Mouse (Mus musculus): Measurements from ENCODE around the gene Tbc1d24.

Gene Tbc1d24

GRCm38 (mm10) chr17:24210591-24210990, 5.2 kb upstream of the Tbc1d24 start:
- no peak for DNase-seq (ENCODE audit: low read depth in 2 of 2, low spot score in 2 of 2)

DNA sequence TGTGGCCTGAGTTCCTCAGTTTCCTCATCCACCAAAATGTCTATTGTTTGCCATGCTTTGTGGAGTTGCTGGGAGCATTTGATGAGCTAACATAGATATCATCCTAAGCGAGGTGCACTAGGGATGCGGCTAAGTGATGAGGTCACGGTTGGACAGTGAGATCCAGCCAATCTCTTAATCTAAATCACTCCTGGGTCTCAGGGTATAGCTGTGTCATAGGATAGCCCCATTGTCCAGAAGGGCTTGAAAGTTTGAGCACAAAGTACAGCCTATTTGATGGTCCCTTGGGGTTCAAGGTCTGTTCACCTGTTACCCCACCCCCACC, 4.5 kb upstream of the Tbc1d24 start:
- no peak for DNase-seq (ENCODE audit: low read depth in 2 of 2, low spot score in 2 of 2)

GRCm38 (mm10) chr17:24209043-24209915, 3.9 kb upstream of the Tbc1d24 start, which contains the start of gene Ntn3:
Gene Ntn3, minus strand, starts transcription at chr17:24209531.
- no peak for DNase-seq (ENCODE audit: low read depth in 2 of 2, low spot score in 2 of 2)

DNA sequence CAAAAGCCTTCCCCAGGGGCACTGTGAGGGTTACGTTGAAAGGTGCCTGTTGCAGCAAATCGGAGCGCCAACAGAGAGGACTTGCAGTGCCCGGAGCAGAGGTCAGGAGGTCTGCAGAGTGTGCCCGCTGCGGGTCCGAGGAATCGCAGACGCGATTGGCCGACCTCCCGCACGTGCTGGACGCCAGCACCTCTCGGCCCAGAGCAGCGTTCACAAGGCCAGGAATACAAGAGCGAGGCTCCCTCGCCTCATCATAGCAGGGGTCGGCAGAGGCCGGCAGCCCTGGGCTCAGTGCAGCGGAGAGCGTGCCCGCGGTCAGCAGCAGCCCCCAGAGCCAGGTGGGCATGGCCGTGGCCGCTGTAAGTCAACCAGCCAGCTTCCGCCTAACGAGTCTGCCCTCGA, 3.3 kb upstream of the Tbc1d24 start:
- no peak for DNase-seq (ENCODE audit: low read depth in 2 of 2, low spot score in 2 of 2)

GRCm38 (mm10) chr17:24207768-24208640, 2.6 kb upstream of the Tbc1d24 start:
- DNase-seq (ENCODE audit: low read depth in 2 of 2, low spot score in 2 of 2) = no peak

- DNase-seq (ENCODE audit: low read depth in 2 of 2, low spot score in 2 of 2) = no peak
Observed at GRCm38 (mm10) chr17:24206451-24207351, 1.3 kb upstream of the Tbc1d24 start.

DNA sequence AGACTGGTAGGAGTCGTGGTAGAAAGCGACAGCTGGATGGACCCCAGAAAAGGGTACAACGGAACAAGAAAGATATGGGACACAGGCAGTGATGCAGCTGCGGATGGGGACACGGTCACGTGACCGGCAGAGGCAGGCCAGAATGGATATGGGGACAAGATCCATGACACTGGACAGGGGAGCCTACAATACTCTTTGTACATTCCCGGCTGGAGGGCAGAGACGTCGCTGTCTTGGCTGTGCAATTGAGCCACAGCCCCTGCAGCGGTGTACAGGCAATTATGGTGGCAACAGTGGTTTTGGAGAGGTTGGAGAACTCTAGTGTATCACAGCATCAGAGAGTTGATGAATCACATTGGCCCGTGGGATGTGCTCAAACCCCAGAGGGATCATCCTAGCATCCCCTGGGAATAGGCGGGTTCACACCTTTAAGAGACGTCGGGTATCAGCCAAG, 573 bp upstream of the Tbc1d24 start:
- DNase-seq (ENCODE audit: low read depth in 2 of 2, low spot score in 2 of 2) = no peak

- no peak for DNase-seq (ENCODE audit: low read depth in 2 of 2, low spot score in 2 of 2)
Observed at GRCm38 (mm10) chr17:24204846-24205245, 516 bp downstream of the Tbc1d24 start.

DNA sequence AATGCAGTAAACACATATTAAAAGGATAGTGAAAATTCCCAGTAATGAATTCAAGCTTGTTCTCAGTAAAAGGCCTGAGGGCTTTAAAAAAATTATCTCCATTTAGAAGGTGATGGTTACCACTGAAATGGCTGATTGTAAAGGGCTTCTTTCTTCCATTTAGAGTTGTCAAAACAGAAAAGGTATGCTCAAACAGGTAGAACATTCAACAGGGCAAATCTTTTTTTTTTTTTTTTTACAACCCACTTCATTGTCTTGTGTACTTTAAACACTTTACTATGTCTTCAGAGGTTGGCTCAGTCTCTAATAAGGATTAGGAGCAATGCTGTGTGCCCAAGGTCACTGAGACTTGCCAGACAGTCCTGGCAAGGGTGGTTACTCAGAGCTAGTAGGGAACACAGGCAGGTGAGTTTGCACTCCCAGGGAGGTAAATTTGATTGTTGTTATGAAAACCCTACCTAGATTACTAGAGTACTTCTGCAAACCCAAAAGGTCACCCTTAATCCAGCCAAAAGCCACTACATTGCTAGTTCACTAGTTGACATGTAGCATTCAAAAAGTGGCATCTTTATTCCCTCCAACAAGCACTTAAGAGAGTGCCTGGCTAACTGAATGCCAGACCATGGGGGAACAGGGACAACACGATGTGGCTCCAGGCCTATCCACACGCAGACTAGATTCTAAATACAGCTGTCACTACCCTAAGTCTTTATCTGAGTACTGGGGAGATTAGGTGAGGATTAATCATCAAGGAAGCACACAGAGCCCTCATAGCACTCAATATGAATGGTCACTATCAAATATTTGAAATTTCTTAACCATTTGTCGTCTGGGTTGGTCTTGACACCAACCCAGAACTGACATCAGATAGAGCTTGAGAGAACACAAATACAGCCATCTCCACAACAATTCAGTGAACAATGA, 1.5 kb downstream of the Tbc1d24 start:
- DNase-seq (ENCODE audit: low read depth in 2 of 2, low spot score in 2 of 2) = no peak

- DNase-seq (ENCODE audit: low read depth in 2 of 2, low spot score in 2 of 2) = no peak
Observed at GRCm38 (mm10) chr17:24203068-24203467, 2.3 kb downstream of the Tbc1d24 start.

DNA sequence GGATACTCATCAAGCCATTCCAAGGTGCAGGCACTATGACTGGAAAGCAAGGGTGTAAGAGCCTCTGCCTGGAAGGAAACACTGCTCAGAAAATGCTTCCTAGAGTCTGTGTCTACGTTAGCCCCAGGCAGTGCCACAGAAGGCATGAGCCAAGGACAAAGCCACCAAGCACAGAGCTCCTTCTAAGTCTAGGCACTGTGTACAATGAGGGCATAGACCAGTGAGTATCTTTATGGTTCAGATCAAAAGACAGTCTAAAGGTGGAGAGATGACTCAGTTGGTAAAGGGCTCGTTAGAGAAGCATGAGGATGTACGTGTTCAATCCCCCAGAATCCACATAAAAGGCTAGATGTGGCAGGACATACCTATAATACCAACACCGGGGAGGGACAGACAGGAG, 4.3 kb downstream of the Tbc1d24 start:
- DNase-seq (ENCODE audit: low read depth in 2 of 2, low spot score in 2 of 2) = no peak

GRCm38 (mm10) chr17:24199741-24200140, 5.6 kb downstream of the Tbc1d24 start:
- DNase-seq (ENCODE audit: low read depth in 2 of 2, low spot score in 2 of 2) = no peak

GRCm38 (mm10) chr17:24199252-24199651, 6.1 kb downstream of the Tbc1d24 start:
- DNase-seq (ENCODE audit: low read depth in 2 of 2, low spot score in 2 of 2) = no peak

- no peak for DNase-seq (ENCODE audit: low read depth in 2 of 2, low spot score in 2 of 2)
Observed at GRCm38 (mm10) chr17:24197032-24197824, 8.1 kb downstream of the Tbc1d24 start.

GRCm38 (mm10) chr17:24195349-24195748, 10.0 kb downstream of the Tbc1d24 start:
- DNase-seq (ENCODE audit: low read depth in 2 of 2, low spot score in 2 of 2) = no peak

GRCm38 (mm10) chr17:24193769-24194168, 11.6 kb downstream of the Tbc1d24 start:
- DNase-seq (ENCODE audit: low read depth in 2 of 2, low spot score in 2 of 2) = no peak

DNA sequence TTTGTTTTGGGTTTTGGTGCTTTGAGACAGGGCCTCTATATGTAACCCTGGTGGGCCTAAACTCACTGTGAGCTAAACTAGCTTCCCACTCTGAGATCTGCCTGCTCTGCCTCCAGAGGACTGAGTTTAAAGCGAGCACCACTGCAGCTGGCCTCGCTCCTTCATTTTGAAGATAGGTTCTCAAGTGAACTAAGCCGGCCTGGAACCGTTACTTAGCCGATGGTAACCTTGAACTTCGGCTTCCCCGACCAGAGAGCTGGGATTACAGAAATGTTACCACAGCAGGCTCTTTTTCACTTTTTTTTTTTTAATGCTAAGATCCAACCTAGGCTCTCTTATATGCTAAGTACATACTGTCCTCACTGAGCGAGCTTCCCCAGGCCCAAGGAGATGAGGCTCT, 12.1 kb downstream of the Tbc1d24 start:
- no peak for DNase-seq (ENCODE audit: low read depth in 2 of 2, low spot score in 2 of 2)

GRCm38 (mm10) chr17:24192848-24193247, 12.5 kb downstream of the Tbc1d24 start:
- no peak for DNase-seq (ENCODE audit: low read depth in 2 of 2, low spot score in 2 of 2)

DNA sequence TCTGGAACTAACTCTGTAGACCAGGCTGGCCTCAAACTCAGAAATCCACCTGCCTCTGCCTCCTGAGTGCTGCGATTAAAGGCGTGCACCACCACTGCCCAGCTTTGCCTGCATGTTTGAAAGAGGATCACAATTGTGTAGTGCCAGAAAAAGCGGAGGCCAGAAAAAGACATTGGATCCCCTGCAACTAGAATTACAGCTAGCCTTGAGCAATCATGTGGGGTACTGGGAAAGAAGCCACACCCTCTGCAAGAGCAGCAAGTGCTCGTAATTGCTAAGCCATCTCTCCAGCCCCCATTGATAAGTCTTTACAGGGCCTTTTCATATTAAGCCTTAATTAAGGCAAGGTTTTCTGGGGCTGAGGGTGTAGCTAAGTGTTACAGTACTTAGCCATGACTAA, 13.9 kb downstream of the Tbc1d24 start:
- no peak for DNase-seq (ENCODE audit: low read depth in 2 of 2, low spot score in 2 of 2)

All from CD8-positive naive resting alpha-beta T cell, adult 2 months (primary cell).